Mouse (Mus musculus): Measurements from ENCODE around the gene C4bp. TPM values are rescaled to one million over a fixed set of nuclear protein-coding genes. Genes with fewer than 3 reads are reported as not detected.
"Not testable (repeated sequence)": the region's sequence is repeated elsewhere in the genome, so short reads cannot be mapped to it uniquely, and the experiment has no call there.

C4bp gene
- polyA plus RNA-seq, 1 experiment, result not detected

GRCm38 (mm10) chr1:130683905-130684304, 22.5 kb upstream of the C4bp start:
- no peaks in the 10 kb centered on the region for H3K79me3 ChIP-seq (ENCODE audit: low read depth)
- H3K27me3 ChIP-seq (ENCODE audit: control insufficient read depth, insufficient read depth, insufficient read length), result no peaks in the 10 kb centered on the region
- no peaks in the 10 kb centered on the region for H3K79me2 ChIP-seq (ENCODE audit: control insufficient read depth, insufficient read depth)
- no peaks in the 10 kb centered on the region for H3K36me3 ChIP-seq (ENCODE audit: control insufficient read depth, insufficient read depth)
- H3ac ChIP-seq (ENCODE audit: control insufficient read depth, insufficient read length, low read depth), result no peak overlapping the region
- TF ChIP-seq MAX (IDR thresholded peaks at IDR 0.05) (no peak), USF1 (IDR thresholded peaks at IDR 0.05; ENCODE audit: low read depth) (no peak), MYOG (IDR thresholded peaks at IDR 0.05; ENCODE audit: control insufficient read depth, extremely low read depth, insufficient read length) (no peak), MYOD1 (IDR thresholded peaks at IDR 0.05; ENCODE audit: control insufficient read depth, insufficient read length, low read depth) (no peak), CTCF (IDR thresholded peaks at IDR 0.05; ENCODE audit: control insufficient read depth, insufficient read depth, insufficient read length) (no peak), FOSL1 (IDR thresholded peaks at IDR 0.05; ENCODE audit: insufficient read depth, low read length, poor library complexity, severe bottlenecking) (no peak), CEBPB (IDR thresholded peaks at IDR 0.05; ENCODE audit: low read depth) (no peak)
- no peak overlapping the region for H3K4me3 ChIP-seq (ENCODE audit: insufficient read depth, poor library complexity, severe bottlenecking)

DNA sequence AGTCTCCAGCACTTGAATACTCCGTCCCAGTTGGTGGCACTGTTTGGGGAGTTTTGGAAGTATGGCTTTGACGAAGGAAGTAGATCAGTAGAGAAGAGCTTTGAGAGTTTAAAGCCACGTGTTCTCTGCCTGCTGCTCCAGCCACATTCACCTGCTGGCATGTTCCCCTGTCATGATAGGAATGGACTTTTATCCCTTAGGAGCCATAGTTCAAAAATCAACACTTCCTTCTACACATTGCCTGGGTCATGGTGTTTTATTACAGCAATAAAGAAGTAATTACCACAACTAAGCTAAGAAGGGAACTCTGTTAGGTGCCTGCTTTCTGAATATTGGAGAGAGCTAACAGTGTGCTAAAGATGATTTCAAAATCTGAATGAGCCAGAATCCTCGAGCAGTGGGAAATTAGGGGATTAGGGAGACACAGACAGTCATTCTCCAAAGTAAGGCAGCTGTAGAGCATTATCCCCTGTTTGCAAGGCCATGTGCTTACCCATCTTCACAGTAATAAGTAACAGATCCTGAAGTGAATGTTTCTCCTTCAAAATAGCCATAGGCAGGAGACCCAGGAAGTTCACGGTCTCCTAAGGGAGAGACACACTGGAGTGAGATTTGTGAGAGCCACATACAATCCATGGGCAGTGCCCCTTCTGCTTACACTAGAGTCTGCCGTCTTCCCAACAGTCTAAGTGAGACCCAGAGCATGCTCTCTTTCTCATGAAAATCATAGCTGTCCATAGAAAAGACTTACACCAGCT, 20.4 kb upstream of the C4bp start:
- no peaks in the 10 kb centered on the region for H3K79me3 ChIP-seq (ENCODE audit: low read depth)
- H3K36me3 ChIP-seq (ENCODE audit: control insufficient read depth, insufficient read depth), result no peaks in the 10 kb centered on the region
- no peaks in the 10 kb centered on the region for H3K27me3 ChIP-seq (ENCODE audit: control insufficient read depth, insufficient read depth, insufficient read length)
- TF ChIP-seq USF1 (IDR thresholded peaks at IDR 0.05; ENCODE audit: low read depth) (no peak), MYOG (IDR thresholded peaks at IDR 0.05; ENCODE audit: control insufficient read depth, extremely low read depth, insufficient read length) (no peak), CTCF (IDR thresholded peaks at IDR 0.05; ENCODE audit: control insufficient read depth, insufficient read depth, insufficient read length) (no peak), CEBPB (IDR thresholded peaks at IDR 0.05; ENCODE audit: low read depth) (no peak)
- no peaks in the 10 kb centered on the region for H3K79me2 ChIP-seq (ENCODE audit: control insufficient read depth, insufficient read depth)
- H3K4me3 ChIP-seq (ENCODE audit: insufficient read depth, poor library complexity, severe bottlenecking), result no peak overlapping the region
- H3ac ChIP-seq (ENCODE audit: control insufficient read depth, insufficient read length, low read depth), result no peak overlapping the region

GRCm38 (mm10) chr1:130681075-130681474, 19.6 kb upstream of the C4bp start:
- Histone ChIP-seq H3K79me2 (ENCODE audit: control insufficient read depth, insufficient read depth) (no peaks in the 10 kb centered on the region), H3K79me3 (ENCODE audit: low read depth) (no peaks in the 10 kb centered on the region), H3ac (ENCODE audit: control insufficient read depth, insufficient read length, low read depth) (no peak overlapping the region), H3K27me3 (ENCODE audit: control insufficient read depth, insufficient read depth, insufficient read length) (no peaks in the 10 kb centered on the region), H3K36me3 (ENCODE audit: control insufficient read depth, insufficient read depth) (no peaks in the 10 kb centered on the region), H3K4me3 (ENCODE audit: insufficient read depth, poor library complexity, severe bottlenecking) (no peak overlapping the region)
- no peak for TF ChIP-seq CTCF (IDR thresholded peaks at IDR 0.05; ENCODE audit: control insufficient read depth, insufficient read depth, insufficient read length)
- no peak for TF ChIP-seq CEBPB (IDR thresholded peaks at IDR 0.05; ENCODE audit: low read depth)
- TF ChIP-seq FOSL1 (IDR thresholded peaks at IDR 0.05; ENCODE audit: insufficient read depth, low read length, poor library complexity, severe bottlenecking), result no peak
- no peak for TF ChIP-seq MYOD1 (IDR thresholded peaks at IDR 0.05; ENCODE audit: control insufficient read depth, insufficient read length, low read depth)
- TF ChIP-seq MYOG (IDR thresholded peaks at IDR 0.05; ENCODE audit: control insufficient read depth, extremely low read depth, insufficient read length), result no peak
- no peak for TF ChIP-seq USF1 (IDR thresholded peaks at IDR 0.05; ENCODE audit: low read depth)
- no peak for TF ChIP-seq MAX (IDR thresholded peaks at IDR 0.05)

- H3K4me3 ChIP-seq (ENCODE audit: insufficient read depth, poor library complexity, severe bottlenecking), result no peak overlapping the region
- TF ChIP-seq MYOG (IDR thresholded peaks at IDR 0.05; ENCODE audit: control insufficient read depth, extremely low read depth, insufficient read length), result no peak
- no peak for TF ChIP-seq USF1 (IDR thresholded peaks at IDR 0.05; ENCODE audit: low read depth)
- no peak for TF ChIP-seq FOSL1 (IDR thresholded peaks at IDR 0.05; ENCODE audit: insufficient read depth, low read length, poor library complexity, severe bottlenecking)
- TF ChIP-seq CEBPB (IDR thresholded peaks at IDR 0.05; ENCODE audit: low read depth), result no peak
- TF ChIP-seq MYOD1 (IDR thresholded peaks at IDR 0.05; ENCODE audit: control insufficient read depth, insufficient read length, low read depth), result no peak
- no peak for TF ChIP-seq MAX (IDR thresholded peaks at IDR 0.05)
- H3K79me3 ChIP-seq (ENCODE audit: low read depth), result no peaks in the 10 kb centered on the region
- H3K36me3 ChIP-seq (ENCODE audit: control insufficient read depth, insufficient read depth), result no peaks in the 10 kb centered on the region
- no peaks in the 10 kb centered on the region for H3K27me3 ChIP-seq (ENCODE audit: control insufficient read depth, insufficient read depth, insufficient read length)
- no peak overlapping the region for H3ac ChIP-seq (ENCODE audit: control insufficient read depth, insufficient read length, low read depth)
- H3K79me2 ChIP-seq (ENCODE audit: control insufficient read depth, insufficient read depth), result no peaks in the 10 kb centered on the region
Observed at GRCm38 (mm10) chr1:130678551-130678950, 17.1 kb upstream of the C4bp start.

GRCm38 (mm10) chr1:130663576-130663975, 2.1 kb upstream of the C4bp start:
- not testable (repeated sequence) for H3K36me3 ChIP-seq (ENCODE audit: control insufficient read depth, insufficient read depth); H3K27me3 ChIP-seq (ENCODE audit: control insufficient read depth, insufficient read depth, insufficient read length); H3K79me3 ChIP-seq (ENCODE audit: low read depth); H3K79me2 ChIP-seq (ENCODE audit: control insufficient read depth, insufficient read depth); H3K4me3 ChIP-seq (ENCODE audit: insufficient read depth, poor library complexity, severe bottlenecking); H3ac ChIP-seq (ENCODE audit: control insufficient read depth, insufficient read length, low read depth)

DNA sequence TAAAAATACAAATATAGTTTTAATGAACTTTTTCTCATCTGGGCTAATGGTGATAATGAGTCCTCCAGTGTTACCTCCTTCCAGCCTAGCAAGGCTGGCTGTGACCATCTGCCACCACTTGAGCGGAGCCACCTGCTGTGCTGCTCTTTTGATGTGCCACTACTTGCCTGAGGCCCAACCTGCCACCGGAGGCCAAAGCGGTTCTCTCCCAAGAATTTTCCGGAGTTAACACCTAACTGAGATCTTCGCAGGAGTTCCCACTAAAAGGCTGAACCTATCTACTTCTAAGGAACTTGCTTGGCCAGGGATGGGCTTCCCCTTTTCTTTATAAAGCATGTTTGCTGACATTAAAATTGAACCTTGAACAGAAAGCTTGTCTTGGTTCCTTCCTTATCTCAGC, 1.8 kb downstream of the C4bp start:
- H3K27me3 ChIP-seq (ENCODE audit: control insufficient read depth, insufficient read depth, insufficient read length); H3K4me3 ChIP-seq (ENCODE audit: insufficient read depth, poor library complexity, severe bottlenecking); H3K79me2 ChIP-seq (ENCODE audit: control insufficient read depth, insufficient read depth); H3ac ChIP-seq (ENCODE audit: control insufficient read depth, insufficient read length, low read depth); H3K36me3 ChIP-seq (ENCODE audit: control insufficient read depth, insufficient read depth); H3K79me3 ChIP-seq (ENCODE audit: low read depth): not testable (repeated sequence)

All from C2C12 (cell line).